Mouse (Mus musculus) liver, postnatal 0 days (tissue): ENCODE results near the gene Idh3a. TPM values are rescaled to one million over a fixed set of nuclear protein-coding genes. Genes with fewer than 3 reads are reported as not detected.
A peak's percentile ranks its signal among the peaks of the same experiment; 100 is the strongest.

Experiments
- ATAC-seq: fragments of 200-750 bp; cut with Nextera tagmentation; 2 replicates; pipeline ENCODE4 v1.8.0; 2017; ENCODE audit warnings: mild to moderate bottlenecking, moderate library complexity
- DNase-seq: peaks from one replicate; pipeline ENCODE4 v3.0.0-alpha.2; 2016
- H3K27ac ChIP-seq: fragments of 300-500 bp; sonication (generic); 2 replicates; pipeline ENCODE4 v1.5.1; 2014; ENCODE audit warnings: antibody characterized with exemption, moderate library complexity, mild to moderate bottlenecking, low read depth
- H3K27me3 ChIP-seq: fragments of 300-500 bp; sonication (generic); 2 replicates; pipeline ENCODE4 v1.6.1; 2014; ENCODE audit warnings: low read length, control low read depth, mixed read lengths; ENCODE audit not compliant: insufficient read depth
- H3K36me3 ChIP-seq: fragments of 300-500 bp; sonication (generic); replicated peaks from 2 replicates; pipeline ENCODE4 v1.6.1; 2014; ENCODE audit warnings: mild to moderate bottlenecking, control low read depth, low read length, moderate library complexity, mixed read lengths; ENCODE audit not compliant: insufficient read depth
- H3K4me1 ChIP-seq: fragments of 300-500 bp; sonication (generic); 2 replicates; pipeline ENCODE4 v1.6.1; 2014; ENCODE audit warnings: antibody characterized with exemption, mild to moderate bottlenecking, control low read depth; ENCODE audit not compliant: insufficient read depth
- H3K4me2 ChIP-seq: fragments of 300-500 bp; sonication (generic); 2 replicates; pipeline ENCODE4 v1.6.1; 2014; ENCODE audit warnings: low read depth, mild to moderate bottlenecking, low read length, moderate library complexity, mixed read lengths
- H3K4me3 ChIP-seq: fragments of 300-500 bp; sonication (generic); 2 replicates; pipeline ENCODE4 v1.5.1; 2014; ENCODE audit warnings: low read depth, low read length
- H3K9ac ChIP-seq: fragments of 300-500 bp; sonication (generic); replicated peaks from 2 replicates; pipeline ENCODE4 v1.6.1; 2014; ENCODE audit warnings: mild to moderate bottlenecking, moderate library complexity
- H3K9me3 ChIP-seq: fragments of 300-500 bp; sonication (generic); 2 replicates; pipeline ENCODE4 v1.6.1; 2016; ENCODE audit warnings: mild to moderate bottlenecking, control low read depth, low read length, mixed read lengths
- CTCF ChIP-seq: sonication (generic); IDR thresholded peaks from 2 replicates; pipeline ENCODE4 v1.5.1; 2016; ENCODE audit warnings: antibody characterized with exemption, low read depth
- EP300 ChIP-seq: IDR thresholded peaks from 2 replicates; pipeline ENCODE4 v1.6.1; 2016; ENCODE audit warnings: antibody characterized with exemption, low read depth, mild to moderate bottlenecking
- WGBS: fragments of 180-500 bp; shearing (Covaris S2); extraction: QIAGEN DNeasy Blood & Tissue Kit; methylation state at CpG from one replicate; pipeline ENCODE4 v1.1.7; 2014; ENCODE audit not compliant: insufficient replicate concordance; 5-methylcytosine and 5-hydroxymethylcytosine counted together
- polyA plus RNA-seq: library from polyadenylated mRNA; unstranded; fragments of >200 nt; fragmentation: Nextera tagmentation; extraction: Ambion mirVana; gene quantifications from 2 replicates; pipeline ENCODE4 v1.2.1, GENCODE M21; 2015

Idh3a gene
- polyA plus RNA-seq, 1 experiment from 2014 or later, result 74.6 TPM

DNA sequence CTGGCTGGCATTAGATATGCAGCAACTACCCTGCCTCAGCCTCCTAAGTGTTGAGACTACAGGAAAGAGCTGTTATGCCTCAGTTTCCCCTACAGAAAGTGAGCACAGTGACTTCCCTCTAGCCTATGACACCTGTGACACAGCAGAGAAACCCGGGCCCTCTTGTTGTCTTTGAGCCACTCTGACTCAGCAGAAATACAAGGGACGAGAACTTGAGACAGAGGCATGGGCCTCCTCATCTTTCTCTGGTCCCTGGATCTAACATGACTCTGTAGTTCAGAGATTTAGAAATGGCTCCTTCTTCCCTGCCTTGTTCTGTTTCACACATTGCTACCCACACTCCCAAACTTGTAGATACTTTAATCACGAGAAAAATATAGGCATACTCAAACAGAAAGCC, 55.4 kb downstream of the Idh3a start:
- TF ChIP-seq CTCF (no peak), EP300 (no peak)
- Histone ChIP-seq H3K9ac (no peak overlapping the region), H3K9me3 (no peaks in the 10 kb centered on the region), H3K27ac (no peak overlapping the region), H3K36me3 (no peaks in the 10 kb centered on the region), H3K4me3 (no peak overlapping the region), H3K4me2 (no peak overlapping the region), H3K4me1 (no peaks in the 10 kb centered on the region), H3K27me3 (no peaks in the 10 kb centered on the region)
- 42% methylated on average over 3 of the region's 3 CpGs for WGBS
- ATAC-seq, result no peak
- DNase-seq, result no peak

DNA sequence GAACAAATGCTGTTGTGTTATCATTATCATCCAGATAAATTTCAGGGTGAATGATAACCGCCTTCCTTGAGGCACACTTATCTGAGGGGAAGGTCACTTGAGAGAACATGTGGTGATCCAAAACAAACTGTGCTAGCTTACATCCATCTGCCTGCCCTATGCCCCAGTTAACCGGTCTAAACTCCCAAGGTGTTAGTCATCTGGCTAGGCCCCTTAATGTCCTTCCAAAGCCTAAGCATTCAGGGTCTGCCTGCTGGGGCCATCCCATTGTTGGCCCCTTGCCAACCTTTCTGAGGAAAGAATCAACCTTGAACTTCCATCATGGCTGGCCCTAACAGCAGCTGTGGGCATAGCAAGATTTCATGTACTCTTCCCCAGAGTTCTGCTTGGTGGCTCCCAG, 56.0 kb downstream of the Idh3a start:
- H3K4me1 ChIP-seq, result no peaks in the 10 kb centered on the region
- no peak overlapping the region for H3K4me2 ChIP-seq
- no peak overlapping the region for H3K27ac ChIP-seq
- no peaks in the 10 kb centered on the region for H3K36me3 ChIP-seq
- no peak overlapping the region for H3K9ac ChIP-seq
- no peak for DNase-seq
- H3K27me3 ChIP-seq, result no peaks in the 10 kb centered on the region
- no peak overlapping the region for H3K4me3 ChIP-seq
- 61% methylated on average over 2 of the region's 2 CpGs for WGBS
- ATAC-seq, result no peak
- TF ChIP-seq EP300 (no peak), CTCF (no peak)
- no peaks in the 10 kb centered on the region for H3K9me3 ChIP-seq

- no peaks in the 10 kb centered on the region for H3K4me1 ChIP-seq
- no peak overlapping the region for H3K9ac ChIP-seq
- 19% methylated on average over 4 of the region's 4 CpGs for WGBS
- ATAC-seq, result no peak
- H3K4me2 ChIP-seq, result no peak overlapping the region
- H3K4me3 ChIP-seq, result no peak overlapping the region
- no peaks in the 10 kb centered on the region for H3K27me3 ChIP-seq
- no peak for DNase-seq
- TF ChIP-seq CTCF, result no peak
- TF ChIP-seq EP300, result no peak
- H3K27ac ChIP-seq, result no peak overlapping the region
- H3K9me3 ChIP-seq, result no peaks in the 10 kb centered on the region
- H3K36me3 ChIP-seq, result no peaks in the 10 kb centered on the region
These were observed 56.4 kb downstream of the Idh3a start for GRCm38 (mm10) chr9:54642556-54642955.

DNA sequence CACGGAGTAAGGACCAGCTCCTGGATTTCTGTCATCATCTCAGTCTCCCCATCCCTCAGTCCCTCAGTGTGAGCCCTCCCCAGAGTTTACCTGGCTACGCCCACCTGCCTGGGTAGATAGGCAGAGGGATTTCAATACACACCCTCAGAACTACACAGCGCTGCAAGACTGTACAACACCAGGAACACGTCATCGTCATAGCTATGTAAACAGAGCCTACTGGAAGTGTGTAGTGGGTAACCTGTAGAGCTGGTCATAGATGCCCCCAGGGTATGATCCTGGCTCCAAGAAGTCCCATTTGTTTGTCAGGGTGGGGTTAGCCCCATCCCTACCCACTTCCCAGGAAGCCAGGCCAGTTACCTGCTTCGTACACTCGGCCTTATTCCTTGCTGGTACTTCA, 57.0 kb downstream of the Idh3a start:
- TF ChIP-seq EP300, result no peak
- TF ChIP-seq CTCF, result no peak

GRCm38 (mm10) chr9:54645530-54645929, 59.4 kb downstream of the Idh3a start:
- H3K4me2 ChIP-seq, result no peak overlapping the region
- no peak for ATAC-seq
- TF ChIP-seq CTCF, result no peak
- no peak for TF ChIP-seq EP300
- no peak overlapping the region for H3K27ac ChIP-seq
- no peaks in the 10 kb centered on the region for H3K36me3 ChIP-seq
- no peak overlapping the region for H3K4me3 ChIP-seq
- whole genome bisulfite sequencing, result 67% methylated on average over 6 of the region's 6 CpGs
- no peak overlapping the region for H3K9ac ChIP-seq
- no peaks in the 10 kb centered on the region for H3K4me1 ChIP-seq
- no peaks in the 10 kb centered on the region for H3K27me3 ChIP-seq
- H3K9me3 ChIP-seq, result no peaks in the 10 kb centered on the region
- DNase-seq, result no peak

More for the DNA sequence above, 57.0 kb downstream of the Idh3a start:
- Histone ChIP-seq H3K36me3 (no peaks in the 10 kb centered on the region), H3K4me2 (no peak overlapping the region), H3K9me3 (no peaks in the 10 kb centered on the region), H3K4me3 (no peak overlapping the region), H3K4me1 (no peaks in the 10 kb centered on the region), H3K27me3 (no peaks in the 10 kb centered on the region), H3K27ac (no peak overlapping the region), H3K9ac (no peak overlapping the region)
- 83% methylated on average over 7 of the region's 7 CpGs for WGBS
- no peak for ATAC-seq
- no peak for DNase-seq

DNA sequence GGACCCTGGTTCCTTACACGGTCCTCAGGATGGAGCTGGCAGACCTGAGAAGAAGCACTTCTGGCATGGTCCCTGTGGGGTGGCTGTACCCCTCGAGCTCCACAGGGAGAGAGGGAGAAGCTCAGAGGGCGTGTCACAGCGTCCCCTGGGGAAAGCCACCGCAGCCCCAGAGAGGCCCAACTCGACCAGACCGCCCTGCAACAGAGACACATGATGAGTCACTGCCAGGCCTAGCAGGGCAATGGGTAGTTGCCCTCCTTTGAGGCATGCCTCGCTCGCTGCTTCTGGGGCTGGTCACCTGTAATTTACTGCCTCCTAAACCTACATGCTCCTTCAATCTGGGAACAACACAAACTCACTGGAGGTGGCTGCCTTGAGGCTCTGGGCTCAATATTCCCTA, 60.1 kb downstream of the Idh3a start:
- Histone ChIP-seq H3K4me2 (no peak overlapping the region), H3K36me3 (no peaks in the 10 kb centered on the region), H3K9me3 (no peaks in the 10 kb centered on the region), H3K27me3 (no peaks in the 10 kb centered on the region), H3K27ac (no peak overlapping the region), H3K9ac (no peak overlapping the region), H3K4me3 (no peak overlapping the region), H3K4me1 (no peaks in the 10 kb centered on the region)
- ATAC-seq (no peak), DNase-seq (peak; percentile 25)
- 62% methylated on average over 9 of the region's 9 CpGs for WGBS
- no peak for TF ChIP-seq EP300
- no peak for TF ChIP-seq CTCF

DNA sequence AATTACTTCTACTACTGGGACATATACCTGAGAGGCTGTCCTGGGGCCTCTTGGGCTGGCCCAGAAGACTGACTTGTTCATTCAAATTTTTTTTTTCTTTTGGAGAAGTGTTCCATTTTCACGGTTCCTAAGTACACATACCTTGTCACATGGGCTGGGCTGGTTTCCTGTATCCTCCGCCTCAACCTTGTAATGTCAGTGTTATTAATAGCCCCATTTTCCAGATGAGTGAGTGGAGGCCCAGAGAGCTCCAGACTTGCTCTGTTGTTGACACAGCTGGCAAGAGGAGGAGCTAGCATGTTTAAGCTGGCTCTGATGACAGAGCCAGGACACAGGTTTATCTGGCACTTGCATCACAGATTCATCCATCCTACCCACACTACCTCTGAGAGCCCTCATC, 61.3 kb downstream of the Idh3a start:
- 36% methylated on average over 2 of the region's 2 CpGs for WGBS
- no peaks in the 10 kb centered on the region for H3K9me3 ChIP-seq
- no peak for ATAC-seq
- H3K36me3 ChIP-seq, result no peaks in the 10 kb centered on the region
- H3K4me1 ChIP-seq, result no peaks in the 10 kb centered on the region
- H3K4me2 ChIP-seq, result no peak overlapping the region
- TF ChIP-seq CTCF, result no peak
- no peak for TF ChIP-seq EP300
- H3K4me3 ChIP-seq, result no peak overlapping the region
- H3K9ac ChIP-seq, result no peak overlapping the region
- H3K27ac ChIP-seq, result no peak overlapping the region
- H3K27me3 ChIP-seq, result no peaks in the 10 kb centered on the region
- DNase-seq, result no peak
